Mouse (Mus musculus): ENCODE data around the gene Rpl7a. TPM values are rescaled to one million over a fixed set of nuclear protein-coding genes. Genes with fewer than 3 reads are reported as not detected.

Gene Rpl7a
- 306 TPM for polyA plus RNA-seq (2017; shearing (Covaris generic))

GRCm38 (mm10) chr2:26910124-26910993 is at the start of gene Rpl7a, which contains the start of gene Med22:
Gene Rpl7a, plus strand, starts transcription at chr2:26910764.
Gene Med22, minus strand, starts transcription at chr2:26910677.

GRCm38 (mm10) chr2:26864879-26865278 is 45.7 kb upstream of the Rpl7a start, which contains the start of gene Abo:
Gene Abo, minus strand, starts transcription at chr2:26864979.

GRCm38 (mm10) chr2:26902467-26903220 is 7.9 kb upstream of the Rpl7a start, which contains the start of gene Surf6:
Gene Surf6, minus strand, starts transcription at chr2:26902879.

GRCm38 (mm10) chr2:26915927-26916728 is 5.6 kb downstream of the Rpl7a start, which contains the start of the genes Surf2 and Surf1:
Gene Surf2, plus strand, starts transcription at chr2:26916367.
Gene Surf1, minus strand, starts transcription at chr2:26916530.

GRCm38 (mm10) chr2:26933304-26934055 is 22.9 kb downstream of the Rpl7a start, which contains the start of the genes Surf4 and Stkld1:
Gene Surf4, minus strand, starts transcription at chr2:26933928.
Gene Stkld1, plus strand, starts transcription at chr2:26934047.

Other genes starting within 250 kb of the Rpl7a start
- 8.8 TPM for gene Lcn4, start 239.5 kb upstream of the Rpl7a start, polyA plus RNA-seq (2017; shearing (Covaris generic))
- gene Abo, start 45.8 kb upstream of the Rpl7a start, polyA plus RNA-seq (2017; shearing (Covaris generic)): not detected
- gene Surf6, start 7.9 kb upstream of the Rpl7a start, polyA plus RNA-seq (2017; shearing (Covaris generic)): 27.7 TPM
- 18.0 TPM for gene Med22, start 87 bp upstream of the Rpl7a start, polyA plus RNA-seq (2017; shearing (Covaris generic))
- gene Surf2, start 5.6 kb downstream of the Rpl7a start, polyA plus RNA-seq (2017; shearing (Covaris generic)): 65.3 TPM
- 73.2 TPM for gene Surf1, start 5.8 kb downstream of the Rpl7a start, polyA plus RNA-seq (2017; shearing (Covaris generic))
- 135 TPM for gene Surf4, start 23.2 kb downstream of the Rpl7a start, polyA plus RNA-seq (2017; shearing (Covaris generic))
- gene Stkld1, start 23.3 kb downstream of the Rpl7a start, polyA plus RNA-seq (2017; shearing (Covaris generic)): 0.32 TPM
- 35.2 TPM for gene Rexo4, start 53.6 kb downstream of the Rpl7a start, polyA plus RNA-seq (2017; shearing (Covaris generic))
- not detected for gene Adamts13, start 62.7 kb downstream of the Rpl7a start, polyA plus RNA-seq (2017; shearing (Covaris generic))
- gene Cacfd1, start 99.2 kb downstream of the Rpl7a start, polyA plus RNA-seq (2017; shearing (Covaris generic)): 20.1 TPM
- 3.0 TPM for gene Slc2a6, start 117.2 kb downstream of the Rpl7a start, polyA plus RNA-seq (2017; shearing (Covaris generic))
- not detected for gene Mymk, start 161.4 kb downstream of the Rpl7a start, polyA plus RNA-seq (2017; shearing (Covaris generic))
- gene Adamtsl2, start 168.6 kb downstream of the Rpl7a start, polyA plus RNA-seq (2017; shearing (Covaris generic)): 0.44 TPM
- not detected for gene Fam163b, start 231.7 kb downstream of the Rpl7a start, polyA plus RNA-seq (2017; shearing (Covaris generic))